Mouse (Mus musculus) skeletal muscle tissue, adult 2 months (tissue): ENCODE results near the gene Rasgef1b.

ENCODE experiments used
- DNase-seq: peaks from one replicate; pipeline ENCODE4 v3.0.0-alpha.2; 2012; ENCODE audit warnings: low read depth, low spot score

Gene Rasgef1b

GRCm38 (mm10) chr5:99374460-99374859, 354.4 kb downstream of the Rasgef1b start:
- DNase-seq = no peak

DNA sequence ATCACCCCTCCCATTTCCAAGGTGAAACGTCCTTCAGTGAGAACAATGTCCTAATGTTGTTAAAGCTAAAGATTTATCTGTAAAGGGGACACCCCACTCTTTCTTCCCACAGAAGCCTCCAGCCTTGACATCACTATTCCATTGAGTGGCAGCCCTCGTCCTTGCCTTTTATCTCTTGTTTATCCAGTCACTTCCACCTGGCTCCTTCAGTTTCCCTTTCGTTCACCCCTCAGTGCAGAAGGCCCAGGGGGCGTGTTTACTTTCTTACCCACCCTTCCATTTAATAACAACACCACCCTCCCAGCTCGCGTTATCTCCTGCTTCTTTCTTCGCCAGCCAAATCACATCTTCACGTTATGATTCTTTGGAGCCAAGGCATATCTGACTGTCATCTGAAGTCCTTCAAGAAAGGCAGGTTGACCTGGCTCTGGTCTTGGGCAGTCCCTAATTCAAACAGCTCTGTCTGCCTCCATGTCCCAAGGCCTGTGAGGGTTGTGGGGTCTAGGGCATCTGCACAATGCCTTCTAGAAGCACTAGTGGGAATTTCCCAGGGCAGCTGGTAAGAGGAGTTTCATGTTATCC, 355.2 kb downstream of the Rasgef1b start:
- DNase-seq = no peak

DNA sequence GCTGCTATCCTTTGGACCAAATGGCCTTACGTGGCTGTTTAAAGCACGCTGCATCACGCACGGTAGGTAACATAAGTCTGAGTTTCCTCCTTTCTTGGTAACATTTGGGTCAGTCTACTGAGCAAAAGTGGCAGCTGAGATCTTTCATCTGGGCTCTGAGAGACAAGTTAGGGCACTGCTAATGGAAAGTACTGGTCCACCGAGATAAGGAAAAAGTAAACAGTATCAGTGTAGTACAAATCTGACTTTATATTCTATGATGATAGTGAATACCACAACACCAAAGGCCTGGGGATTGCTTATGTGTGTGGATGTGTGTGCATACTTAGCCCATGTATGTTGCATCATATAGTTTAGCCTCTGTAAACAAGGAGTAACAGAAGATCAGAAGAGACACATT, 358.2 kb downstream of the Rasgef1b start:
- no peak for DNase-seq

- DNase-seq = no peak
Observed at GRCm38 (mm10) chr5:99369256-99369655, 359.6 kb downstream of the Rasgef1b start.

DNA sequence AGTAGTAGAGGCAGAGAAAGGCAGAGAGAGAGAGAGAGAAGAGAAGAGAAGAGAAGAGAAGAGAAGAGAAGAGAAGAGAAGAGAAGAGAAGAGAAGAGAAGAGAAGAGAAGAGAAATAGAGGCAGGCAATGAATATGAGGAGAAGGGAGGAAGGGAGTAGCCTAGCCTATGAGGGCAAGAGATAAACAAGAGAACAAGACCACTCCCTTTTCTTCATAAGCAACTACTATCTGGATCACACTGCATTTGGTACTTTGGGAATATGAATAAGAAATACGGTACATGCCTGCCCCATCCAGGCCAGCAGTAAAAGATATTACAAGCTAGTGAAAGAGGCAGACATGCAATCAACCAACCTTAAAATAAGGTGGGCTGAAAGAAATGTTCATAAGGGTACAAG, 360.2 kb downstream of the Rasgef1b start:
- DNase-seq = no peak

DNA sequence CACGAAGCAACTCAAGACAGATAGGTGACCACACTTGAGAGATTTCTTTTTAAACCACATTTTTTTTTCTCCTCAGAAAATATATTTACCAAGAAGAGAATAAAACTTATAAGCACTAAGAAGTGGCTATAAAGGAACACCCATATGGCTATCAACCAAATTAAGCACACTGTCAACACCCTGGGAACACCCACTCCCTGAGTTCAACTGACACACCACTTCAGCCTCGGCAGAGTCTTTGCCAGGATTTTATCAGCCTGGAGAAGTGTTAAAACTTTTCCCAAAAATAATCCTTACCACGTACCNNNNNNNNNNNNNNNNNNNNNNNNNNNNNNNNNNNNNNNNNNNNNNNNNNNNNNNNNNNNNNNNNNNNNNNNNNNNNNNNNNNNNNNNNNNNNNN, 368.3 kb downstream of the Rasgef1b start:
- no peak for DNase-seq

DNA sequence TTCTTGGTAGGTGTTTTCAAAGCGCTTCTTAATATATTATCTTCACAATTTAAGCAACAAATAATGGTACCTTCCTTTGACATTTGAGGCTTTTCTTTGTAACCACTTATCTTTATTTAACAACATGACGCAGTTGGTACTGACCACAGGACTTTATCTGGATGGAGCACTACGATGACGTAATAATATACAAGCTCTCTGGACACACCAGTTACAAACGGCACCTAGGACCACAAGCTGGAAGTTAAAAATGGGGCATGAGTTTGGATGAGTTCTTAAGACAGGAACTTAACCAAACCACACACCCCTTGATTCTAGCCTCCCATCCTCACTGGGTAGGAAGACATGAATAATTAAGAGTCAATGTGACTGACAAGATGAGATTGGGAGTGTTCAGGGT, 369.6 kb downstream of the Rasgef1b start:
- no peak for DNase-seq

- DNase-seq = no peak
Observed at GRCm38 (mm10) chr5:99354640-99355132, 374.2 kb downstream of the Rasgef1b start.

DNA sequence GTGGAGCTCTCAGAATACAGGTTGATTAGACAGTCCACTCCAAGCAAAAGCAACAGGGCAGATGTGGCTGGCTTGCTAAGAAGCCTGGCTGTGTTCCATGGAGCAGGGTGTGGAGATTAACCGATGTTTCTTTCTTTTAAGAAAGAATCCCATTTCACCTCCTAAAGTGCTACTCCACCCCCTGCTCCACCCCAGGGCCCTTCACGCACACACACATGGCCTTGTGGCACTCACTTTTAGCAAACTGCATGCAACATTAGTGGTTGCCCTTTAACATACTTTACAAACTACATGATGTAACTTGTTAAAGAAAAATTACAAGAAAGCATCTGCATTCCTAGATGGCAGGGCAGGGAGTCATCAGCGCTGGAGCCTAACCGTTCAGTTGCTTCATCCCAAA, 378.8 kb downstream of the Rasgef1b start:
- DNase-seq = no peak

DNA sequence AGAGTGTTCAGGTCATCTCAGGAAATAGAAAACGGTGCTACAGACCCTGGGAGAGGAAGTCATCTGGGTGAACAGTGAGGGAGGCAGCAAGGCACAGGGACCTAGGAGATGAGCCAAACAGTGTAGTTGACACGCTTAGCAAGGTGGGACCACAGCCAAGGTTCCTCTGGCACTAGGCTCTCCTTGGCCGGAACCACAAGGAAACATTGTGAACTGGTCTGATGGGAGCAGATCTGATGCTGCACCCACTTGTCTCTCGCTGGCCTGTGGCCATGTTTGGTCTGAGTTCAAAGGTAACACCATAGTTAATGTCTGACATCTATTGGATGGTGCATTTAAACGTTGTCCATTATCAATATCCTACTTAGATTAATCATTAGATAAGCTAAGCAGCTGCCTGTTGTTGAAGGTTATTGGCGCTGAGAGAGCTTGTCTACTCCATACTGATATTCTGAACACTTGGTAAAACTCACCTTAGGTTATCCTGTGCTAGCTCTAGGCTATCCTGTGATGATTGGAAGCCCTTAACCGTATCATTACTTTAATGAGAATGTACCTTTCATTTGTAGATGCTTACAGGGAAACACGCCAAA, 380.5 kb downstream of the Rasgef1b start:
- peak; percentile 77 for DNase-seq

GRCm38 (mm10) chr5:99342527-99342926, 386.3 kb downstream of the Rasgef1b start:
- no peak for DNase-seq

DNA sequence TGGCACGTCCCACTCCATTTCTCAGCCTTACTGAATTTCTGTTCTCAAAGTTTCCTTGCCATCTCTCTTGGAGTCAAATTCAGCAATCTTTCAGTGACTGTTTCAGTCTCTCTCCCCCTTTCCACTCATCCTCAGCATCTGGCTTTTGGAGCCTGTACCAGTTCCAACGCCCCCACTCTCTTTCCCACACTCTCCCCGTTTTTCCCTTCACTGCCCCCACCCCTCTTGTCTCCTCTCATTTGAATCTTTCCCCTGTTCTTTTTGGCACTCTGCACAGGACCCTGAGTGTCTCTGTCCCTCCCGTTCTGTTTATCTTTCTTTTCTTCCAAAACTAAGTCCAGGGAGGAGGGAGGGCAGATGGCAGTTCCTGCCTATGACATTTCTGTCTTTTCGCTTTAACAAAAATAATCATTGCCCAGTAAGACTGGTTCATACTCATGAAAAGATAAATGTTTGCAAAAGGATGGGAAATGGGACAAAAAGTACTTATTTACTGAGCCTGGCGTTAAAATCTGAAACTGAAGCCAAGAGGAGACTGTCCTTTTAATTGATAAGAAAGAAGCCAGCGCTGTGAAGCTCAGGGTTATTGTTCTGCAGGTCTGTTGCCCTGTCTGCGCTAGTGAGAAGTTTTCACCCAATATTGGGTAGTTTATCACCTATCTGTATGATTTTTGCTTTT, 388.4 kb downstream of the Rasgef1b start:
- no peak for DNase-seq

DNA sequence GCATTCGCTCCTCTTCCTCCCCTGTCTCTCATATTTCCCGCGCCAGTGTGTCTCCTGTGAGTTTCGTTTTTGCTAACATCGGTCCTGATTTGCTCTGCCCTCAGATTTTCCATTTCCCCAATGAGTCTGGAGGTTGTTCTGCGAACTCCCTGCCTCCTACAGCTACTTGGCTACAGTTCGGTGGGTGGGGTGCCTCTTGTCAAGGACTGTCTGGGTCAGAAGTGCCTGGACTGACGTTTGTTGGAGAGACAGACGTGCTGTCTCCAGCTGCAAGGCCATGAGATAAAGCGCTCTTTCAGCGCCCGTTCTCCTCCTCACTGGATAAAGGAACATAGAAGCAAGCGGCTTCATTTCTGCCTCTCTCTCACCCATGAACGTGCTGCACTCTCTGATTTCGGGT, 389.1 kb downstream of the Rasgef1b start:
- DNase-seq = peak; percentile 68

DNA sequence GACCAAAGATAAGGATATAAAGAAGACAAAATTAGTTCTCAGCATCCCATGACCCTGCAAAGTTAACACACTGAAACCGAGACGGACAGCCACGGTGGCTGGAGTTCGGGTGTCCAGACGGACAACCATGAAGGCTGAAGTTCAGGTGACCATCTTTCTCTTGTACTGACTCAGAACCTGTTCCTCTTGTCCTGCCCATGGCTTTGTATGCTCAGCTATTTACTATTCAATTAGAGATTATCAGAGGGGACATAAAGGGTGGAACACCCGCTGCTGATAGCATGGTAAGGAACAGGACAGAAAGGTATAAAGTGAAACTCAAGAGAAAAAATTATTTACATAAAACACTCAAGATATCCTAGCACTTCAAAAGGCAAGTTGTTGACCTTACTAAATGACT, 390.0 kb downstream of the Rasgef1b start:
- DNase-seq = no peak

DNA sequence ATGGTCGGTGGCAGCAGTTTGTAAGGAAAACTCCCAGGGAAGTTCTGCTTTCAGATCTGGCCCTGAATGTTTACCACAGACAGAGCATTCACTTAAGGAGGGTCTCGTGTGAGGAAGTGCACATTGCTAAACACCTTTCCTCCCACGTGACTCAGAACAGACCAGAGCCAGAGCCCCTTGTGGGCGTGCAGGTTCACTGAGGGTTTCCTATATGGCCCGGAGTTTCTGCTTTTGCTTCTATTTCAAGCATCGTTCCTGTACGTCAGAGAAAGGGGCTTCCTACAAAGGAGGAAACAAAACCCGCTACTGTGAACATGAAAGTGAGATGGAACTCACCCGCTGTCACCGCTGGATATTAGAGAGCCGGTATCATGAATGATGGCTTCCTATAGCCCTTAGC, 392.4 kb downstream of the Rasgef1b start:
- peak; percentile 37 for DNase-seq

GRCm38 (mm10) chr5:99334017-99334416, 394.8 kb downstream of the Rasgef1b start:
- no peak for DNase-seq

GRCm38 (mm10) chr5:99332021-99332420, 396.8 kb downstream of the Rasgef1b start:
- peak; percentile 27 for DNase-seq

GRCm38 (mm10) chr5:99329065-99329464, 399.8 kb downstream of the Rasgef1b start:
- DNase-seq = no peak

DNA sequence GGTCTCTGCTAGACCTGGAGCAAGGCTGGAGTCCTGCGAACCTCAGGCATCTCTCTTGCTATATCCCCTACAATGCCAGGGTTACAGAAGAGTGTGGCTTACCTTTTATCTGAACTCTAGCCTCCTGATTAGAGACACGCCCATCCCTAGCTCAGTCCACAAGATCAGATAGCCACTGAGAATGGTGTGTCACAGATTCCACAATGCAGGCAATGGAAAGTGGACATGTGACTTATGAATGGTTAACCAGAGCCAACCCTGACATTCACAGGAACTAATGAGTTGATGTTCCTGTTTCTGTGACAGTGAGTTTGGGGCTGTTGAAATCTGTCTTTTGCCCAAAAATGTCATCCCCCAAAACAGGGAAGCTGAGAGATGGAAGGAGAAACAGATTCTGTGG, 401.8 kb downstream of the Rasgef1b start:
- DNase-seq = no peak

- DNase-seq = no peak
Observed at GRCm38 (mm10) chr5:99325301-99325700, 403.6 kb downstream of the Rasgef1b start.

- DNase-seq = no peak
Observed at GRCm38 (mm10) chr5:99320783-99321182, 408.1 kb downstream of the Rasgef1b start.

DNA sequence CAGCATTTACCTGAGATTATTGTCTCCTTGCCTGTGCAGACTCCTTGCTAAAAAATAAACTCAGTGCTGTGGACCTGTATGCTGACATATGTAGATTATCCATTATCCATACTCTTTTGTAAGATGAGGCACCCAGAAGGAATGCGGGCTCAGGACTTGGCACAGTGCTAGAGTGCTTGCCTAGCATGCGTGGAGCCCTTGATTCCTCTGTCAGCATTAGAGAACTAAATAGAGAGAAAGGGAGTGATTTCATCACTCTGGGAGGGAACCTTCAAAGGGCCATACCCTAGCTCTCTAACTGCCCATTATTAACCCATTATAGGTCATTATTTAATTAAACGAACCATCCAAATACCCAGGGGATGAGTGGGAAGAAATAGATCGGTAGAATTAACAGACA, 430.9 kb downstream of the Rasgef1b start:
- DNase-seq = no peak

GRCm38 (mm10) chr5:99296348-99296747, 432.5 kb downstream of the Rasgef1b start:
- DNase-seq = no peak
